Mouse (Mus musculus): Measurements from ENCODE around the gene Zfhx3. TPM values are rescaled to one million over a fixed set of nuclear protein-coding genes. Genes with fewer than 3 reads are reported as not detected.

Gene Zfhx3
- polyA plus RNA-seq, 1 experiment from 2014 or later: 17.8 TPM

DNA sequence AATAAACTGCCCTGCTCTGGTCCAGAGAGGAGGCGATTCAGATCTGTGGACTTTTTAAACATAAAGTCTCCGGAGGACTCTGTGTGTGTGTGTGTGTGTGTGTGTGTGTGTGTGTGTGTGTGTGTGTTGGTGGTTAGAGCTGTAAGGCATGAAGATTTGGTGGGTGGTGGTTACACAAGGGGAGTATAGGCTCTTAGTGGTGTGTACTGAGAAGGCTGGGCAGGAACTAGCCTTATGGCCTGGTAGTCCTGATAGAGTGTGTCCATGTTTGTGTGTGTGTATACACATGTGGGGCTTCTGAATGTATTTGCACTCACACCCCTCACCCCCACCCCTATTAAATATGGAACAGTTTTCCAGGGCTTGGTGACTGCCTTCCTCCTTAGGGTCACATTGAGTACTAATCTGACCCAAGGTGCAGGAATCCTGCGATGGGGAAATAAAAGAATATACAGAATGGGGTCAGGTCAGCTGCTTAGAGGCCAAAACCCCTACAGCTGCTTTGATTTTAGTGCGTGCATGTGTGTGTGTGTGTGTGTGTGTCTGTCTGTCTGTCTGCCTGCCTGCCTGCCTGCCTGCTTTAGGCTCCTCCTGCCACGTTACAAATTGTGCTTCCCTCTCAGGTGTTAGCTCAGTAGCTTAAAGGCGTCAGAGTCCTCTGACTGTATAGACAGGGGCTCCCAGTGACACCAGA is 764.6 kb downstream of the Zfhx3 start:
- H3K4me2 ChIP-seq (ENCODE audit: low read length): peak overlapping the region; percentile 65
- H3K27me3 ChIP-seq (replicated peaks; ENCODE audit: control insufficient read depth, insufficient read depth, low read length): peaks cover 3% of the 10 kb centered on the region; the same call in 1 of the 2 replicates
- 34% methylated on average over 6 of the region's 6 CpGs for WGBS
- H3K36me3 ChIP-seq (ENCODE audit: control insufficient read depth, insufficient read depth, low read length): no peaks in the 10 kb centered on the region
- ATAC-seq: no peak
- peaks cover 6% of the 10 kb centered on the region for H3K4me1 ChIP-seq (ENCODE audit: control insufficient read depth, insufficient read depth, low read depth, low read length)
- H3K4me3 ChIP-seq (ENCODE audit: low read length): peak overlapping the region; percentile 74
- no peaks in the 10 kb centered on the region for H3K9me3 ChIP-seq (ENCODE audit: control insufficient read depth, low read length)
- peak overlapping the region; percentile 64 for H3K27ac ChIP-seq (ENCODE audit: low read depth, low read length)
- H3K9ac ChIP-seq (ENCODE audit: low read depth, low read length): peak overlapping the region; percentile 29; the same call in 1 of the 2 replicates

DNA sequence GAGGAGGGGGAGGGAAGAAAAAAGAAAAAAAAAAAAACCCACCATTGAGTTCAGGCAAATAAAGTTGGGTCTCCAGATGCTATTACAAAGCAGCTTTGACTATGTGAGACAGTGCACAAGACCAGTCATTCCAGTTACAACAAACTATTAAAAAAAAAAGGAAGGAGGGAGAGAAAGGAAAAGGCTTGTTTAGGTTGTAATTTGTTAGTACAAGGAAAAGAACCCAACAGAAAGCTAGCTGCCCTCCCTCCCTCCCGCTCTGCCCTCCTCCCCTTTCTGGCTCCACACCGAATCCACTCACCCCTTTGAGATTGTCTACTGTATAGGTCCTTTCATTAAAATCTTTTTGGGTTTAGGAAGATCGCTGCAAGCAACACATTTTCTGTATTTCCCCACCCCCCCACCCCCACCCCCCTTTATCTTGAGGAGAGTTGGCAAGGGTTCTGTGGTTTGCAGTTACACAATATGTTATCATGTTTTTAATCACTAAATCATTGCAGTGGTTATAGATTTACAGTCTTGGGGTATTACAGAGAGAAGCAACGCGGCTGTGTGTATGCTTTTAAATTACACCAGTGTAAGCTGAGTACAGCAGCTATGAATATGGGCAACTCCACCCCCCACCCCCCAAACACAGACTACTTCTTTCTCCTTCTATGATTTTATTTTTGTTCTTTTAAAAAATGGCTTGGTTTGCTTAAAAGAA is 765.3 kb downstream of the Zfhx3 start:
- H3K4me3 ChIP-seq (ENCODE audit: low read length): no peak overlapping the region
- no peaks in the 10 kb centered on the region for H3K36me3 ChIP-seq (ENCODE audit: control insufficient read depth, insufficient read depth, low read length)
- no peak for ATAC-seq
- H3K27ac ChIP-seq (ENCODE audit: low read depth, low read length): peak overlapping the region; percentile 63
- no peaks in the 10 kb centered on the region for H3K9me3 ChIP-seq (ENCODE audit: control insufficient read depth, low read length)
- peak overlapping the region; percentile 65 for H3K4me2 ChIP-seq (ENCODE audit: low read length)
- WGBS: 25% methylated on average over 5 of the region's 5 CpGs
- H3K4me1 ChIP-seq (ENCODE audit: control insufficient read depth, insufficient read depth, low read depth, low read length): peaks cover 8% of the 10 kb centered on the region
- no peak overlapping the region for H3K9ac ChIP-seq (ENCODE audit: low read depth, low read length)
- peaks cover 3% of the 10 kb centered on the region; the same call in 1 of the 2 replicates for H3K27me3 ChIP-seq (replicated peaks; ENCODE audit: control insufficient read depth, insufficient read depth, low read length)

DNA sequence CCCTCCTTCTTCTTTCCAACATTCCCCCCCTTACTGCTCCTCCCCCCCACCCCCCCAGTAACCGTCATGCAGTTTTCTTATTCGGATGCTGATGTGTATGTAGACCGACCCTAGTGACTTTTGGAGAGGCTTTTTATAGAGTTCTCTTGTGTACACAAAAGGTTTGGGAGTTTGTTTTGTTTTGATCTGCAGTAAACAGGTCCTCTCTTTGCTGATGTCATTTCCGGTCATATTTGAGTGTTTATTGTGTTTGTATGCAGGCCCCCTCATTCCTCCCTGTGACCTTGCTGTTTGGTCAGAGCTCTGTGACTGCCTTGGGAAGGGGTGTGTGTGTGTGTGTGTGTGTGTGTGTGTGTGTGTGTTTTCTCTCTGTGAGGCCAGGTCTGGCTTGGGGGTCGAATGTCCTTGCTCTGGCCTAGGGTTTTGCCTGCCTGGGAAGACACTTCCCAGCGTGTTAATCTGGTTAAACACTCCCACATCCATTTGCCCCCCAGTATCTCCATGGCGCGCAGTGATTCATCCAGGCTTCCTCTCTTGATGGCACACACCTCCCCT is 766.5 kb downstream of the Zfhx3 start:
- H3K27me3 ChIP-seq (replicated peaks; ENCODE audit: control insufficient read depth, insufficient read depth, low read length): peaks cover 3% of the 10 kb centered on the region; the same call in 1 of the 2 replicates
- H3K36me3 ChIP-seq (ENCODE audit: control insufficient read depth, insufficient read depth, low read length): no peaks in the 10 kb centered on the region
- no peak overlapping the region; the same call in 1 of the 2 replicates for H3K4me3 ChIP-seq (ENCODE audit: low read length)
- no peaks in the 10 kb centered on the region for H3K9me3 ChIP-seq (ENCODE audit: control insufficient read depth, low read length)
- H3K4me2 ChIP-seq (ENCODE audit: low read length): peak overlapping the region; percentile 65
- WGBS: 25% methylated on average over 8 of the region's 8 CpGs
- H3K27ac ChIP-seq (ENCODE audit: low read depth, low read length): peak overlapping the region; percentile 59
- no peak for ATAC-seq
- peaks cover 6% of the 10 kb centered on the region for H3K4me1 ChIP-seq (ENCODE audit: control insufficient read depth, insufficient read depth, low read depth, low read length)
- H3K9ac ChIP-seq (ENCODE audit: low read depth, low read length): peak overlapping the region; percentile 43

DNA sequence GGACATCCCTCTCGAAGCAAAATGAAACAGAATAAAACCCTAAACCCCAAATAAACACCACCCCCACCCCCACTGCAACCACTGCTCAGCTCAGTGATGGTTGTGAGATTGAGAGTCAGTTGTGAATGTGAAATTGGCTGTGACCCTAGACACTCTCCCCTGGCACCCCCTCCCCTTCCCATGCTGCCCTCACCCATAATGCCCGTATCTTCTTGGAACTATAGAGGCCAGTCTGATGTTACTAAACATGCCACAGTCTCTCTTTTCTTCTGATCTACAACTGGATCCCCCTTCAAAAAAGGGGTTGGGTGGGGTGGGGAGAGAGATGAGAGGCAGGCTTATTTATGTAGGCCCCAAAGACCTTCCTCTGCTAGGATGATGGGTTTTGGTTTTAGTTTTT is 767.0 kb downstream of the Zfhx3 start:
- ATAC-seq: no peak
- H3K9ac ChIP-seq (ENCODE audit: low read depth, low read length): peak overlapping the region; percentile 43
- H3K9me3 ChIP-seq (ENCODE audit: control insufficient read depth, low read length): no peaks in the 10 kb centered on the region
- peaks cover 3% of the 10 kb centered on the region; the same call in 1 of the 2 replicates for H3K27me3 ChIP-seq (replicated peaks; ENCODE audit: control insufficient read depth, insufficient read depth, low read length)
- H3K27ac ChIP-seq (ENCODE audit: low read depth, low read length): peak overlapping the region; percentile 59
- H3K4me1 ChIP-seq (ENCODE audit: control insufficient read depth, insufficient read depth, low read depth, low read length): peaks cover 6% of the 10 kb centered on the region
- WGBS: 52% methylated on average over 2 of the region's 2 CpGs
- H3K4me2 ChIP-seq (ENCODE audit: low read length): peak overlapping the region; percentile 32
- no peak overlapping the region; the same call in 1 of the 2 replicates for H3K4me3 ChIP-seq (ENCODE audit: low read length)
- no peaks in the 10 kb centered on the region for H3K36me3 ChIP-seq (ENCODE audit: control insufficient read depth, insufficient read depth, low read length)

DNA sequence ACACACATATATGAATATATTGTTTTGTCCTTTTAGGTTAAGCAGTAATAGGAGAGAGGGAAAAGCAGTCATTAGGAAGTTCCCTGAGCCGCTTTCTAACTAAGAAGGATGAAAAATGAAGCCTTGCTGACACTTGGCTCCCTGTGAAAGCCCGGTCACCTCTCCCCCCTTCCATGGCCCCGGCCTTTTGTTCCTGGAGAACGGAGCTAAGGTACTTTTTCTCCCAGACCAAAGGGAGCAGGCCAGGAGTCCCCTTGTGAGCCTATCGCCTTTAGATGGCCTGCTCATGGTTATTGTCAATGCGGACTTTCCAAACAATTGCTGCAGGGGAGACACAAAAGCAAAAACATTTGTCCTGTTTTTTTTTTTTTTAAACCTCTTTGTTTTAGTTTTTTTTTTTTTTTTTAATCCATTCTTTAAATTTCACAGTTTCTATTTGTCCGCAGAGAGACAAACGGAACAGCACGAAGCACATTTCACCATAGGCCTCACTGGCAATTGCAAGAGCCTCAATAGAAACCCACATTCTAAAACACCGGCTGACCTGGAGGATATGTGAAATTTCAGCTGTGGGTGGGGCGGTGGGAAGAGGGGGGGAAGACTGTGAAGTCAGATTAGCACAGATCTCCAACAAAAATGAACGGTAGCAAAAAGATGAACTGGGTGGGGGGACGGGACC is 767.6 kb downstream of the Zfhx3 start:
- Histone ChIP-seq H3K9ac (ENCODE audit: low read depth, low read length) (no peak overlapping the region), H3K27ac (ENCODE audit: low read depth, low read length) (peak overlapping the region; percentile 42; the same call in 1 of the 2 replicates), H3K4me2 (ENCODE audit: low read length) (peak overlapping the region; percentile 16), H3K36me3 (ENCODE audit: control insufficient read depth, insufficient read depth, low read length) (no peaks in the 10 kb centered on the region), H3K4me3 (ENCODE audit: low read length) (no peak overlapping the region), H3K4me1 (ENCODE audit: control insufficient read depth, insufficient read depth, low read depth, low read length) (peaks cover 6% of the 10 kb centered on the region), H3K27me3 (replicated peaks; ENCODE audit: control insufficient read depth, insufficient read depth, low read length) (peaks cover 3% of the 10 kb centered on the region; the same call in 1 of the 2 replicates), H3K9me3 (ENCODE audit: control insufficient read depth, low read length) (no peaks in the 10 kb centered on the region)
- no peak for ATAC-seq
- 35% methylated on average over 13 of the region's 13 CpGs for WGBS

DNA sequence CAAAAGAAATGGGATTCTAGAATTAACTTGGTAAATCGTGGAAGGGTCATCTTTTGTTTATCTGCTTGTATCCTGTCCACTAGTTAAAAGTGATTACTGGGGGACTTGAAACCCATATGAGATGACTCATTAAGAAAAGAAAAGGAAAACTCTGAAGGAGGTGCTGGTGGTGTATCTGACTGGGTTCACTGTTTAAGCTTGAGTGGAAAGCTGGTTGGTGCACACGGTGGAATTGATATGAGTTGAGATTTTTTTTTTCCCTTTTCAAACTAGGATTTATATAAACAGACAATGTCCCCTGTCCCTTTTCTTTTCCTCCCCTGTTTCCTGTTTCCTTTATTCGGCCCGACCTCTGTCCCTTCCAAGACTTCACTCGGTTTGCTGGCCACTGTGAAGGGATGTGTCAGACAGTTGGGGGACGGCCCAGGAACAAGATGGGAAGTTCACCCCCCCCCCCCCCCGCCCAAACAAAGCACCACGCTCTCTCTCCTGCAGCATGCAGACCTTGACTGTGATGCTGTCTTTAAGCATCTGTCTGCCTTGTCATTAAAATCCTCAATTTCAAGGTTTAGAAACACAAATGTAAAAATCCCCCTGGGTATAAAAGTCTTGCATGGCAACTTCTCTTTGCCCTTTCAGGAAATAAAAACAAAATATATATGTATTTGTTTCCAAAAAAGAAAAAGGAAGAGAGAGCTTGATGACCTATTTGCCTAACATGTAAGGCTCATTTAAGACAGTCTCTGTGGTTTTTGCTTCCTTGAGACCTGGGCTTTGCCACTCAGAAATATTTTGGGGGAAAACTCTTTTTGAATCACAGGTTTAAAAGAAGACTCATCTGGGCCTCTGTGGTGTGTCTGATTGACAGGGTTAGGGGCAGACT is 768.4 kb downstream of the Zfhx3 start:
- Histone ChIP-seq H3K27ac (ENCODE audit: low read depth, low read length) (peak overlapping the region; percentile 77; the same call in 1 of the 2 replicates), H3K4me3 (ENCODE audit: low read length) (no peak overlapping the region), H3K4me1 (ENCODE audit: control insufficient read depth, insufficient read depth, low read depth, low read length) (peaks cover 9% of the 10 kb centered on the region), H3K4me2 (ENCODE audit: low read length) (peak overlapping the region; percentile 79), H3K9ac (ENCODE audit: low read depth, low read length) (0 out of 2 replicates have a peak overlapping the region, but pooled peaks have one; percentile 13), H3K36me3 (ENCODE audit: control insufficient read depth, insufficient read depth, low read length) (no peaks in the 10 kb centered on the region), H3K9me3 (ENCODE audit: control insufficient read depth, low read length) (no peaks in the 10 kb centered on the region), H3K27me3 (replicated peaks; ENCODE audit: control insufficient read depth, insufficient read depth, low read length) (peaks cover 3% of the 10 kb centered on the region; the same call in 1 of the 2 replicates)
- no peak for ATAC-seq
- 16% methylated on average over 8 of the region's 8 CpGs for WGBS

DNA sequence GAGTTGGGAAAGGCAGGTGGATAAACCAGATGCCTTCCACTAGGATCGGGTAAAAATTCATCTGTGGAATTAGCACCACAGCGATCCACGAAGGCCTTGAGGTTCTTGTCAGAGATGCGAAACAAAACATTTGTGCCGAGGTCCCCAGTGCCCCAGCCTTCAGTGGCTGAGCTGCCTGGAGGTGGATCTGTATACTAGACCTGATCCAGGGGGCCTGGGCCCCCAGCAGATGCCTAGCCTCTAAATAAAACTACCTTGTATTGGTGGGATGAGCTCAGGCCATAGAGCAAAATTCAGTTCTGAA is 769.0 kb downstream of the Zfhx3 start:
- 45% methylated on average over 5 of the region's 5 CpGs for whole genome bisulfite sequencing
- Histone ChIP-seq H3K27ac (ENCODE audit: low read depth, low read length) (peak overlapping the region; percentile 77; the same call in 1 of the 2 replicates), H3K36me3 (ENCODE audit: control insufficient read depth, insufficient read depth, low read length) (no peaks in the 10 kb centered on the region), H3K9me3 (ENCODE audit: control insufficient read depth, low read length) (no peaks in the 10 kb centered on the region), H3K9ac (ENCODE audit: low read depth, low read length) (peak overlapping the region; percentile 55; the same call in 1 of the 2 replicates), H3K4me2 (ENCODE audit: low read length) (peak overlapping the region; percentile 79), H3K4me3 (ENCODE audit: low read length) (no peak overlapping the region), H3K4me1 (ENCODE audit: control insufficient read depth, insufficient read depth, low read depth, low read length) (peaks cover 11% of the 10 kb centered on the region), H3K27me3 (replicated peaks; ENCODE audit: control insufficient read depth, insufficient read depth, low read length) (peaks cover 8% of the 10 kb centered on the region)
- no peak for ATAC-seq

DNA sequence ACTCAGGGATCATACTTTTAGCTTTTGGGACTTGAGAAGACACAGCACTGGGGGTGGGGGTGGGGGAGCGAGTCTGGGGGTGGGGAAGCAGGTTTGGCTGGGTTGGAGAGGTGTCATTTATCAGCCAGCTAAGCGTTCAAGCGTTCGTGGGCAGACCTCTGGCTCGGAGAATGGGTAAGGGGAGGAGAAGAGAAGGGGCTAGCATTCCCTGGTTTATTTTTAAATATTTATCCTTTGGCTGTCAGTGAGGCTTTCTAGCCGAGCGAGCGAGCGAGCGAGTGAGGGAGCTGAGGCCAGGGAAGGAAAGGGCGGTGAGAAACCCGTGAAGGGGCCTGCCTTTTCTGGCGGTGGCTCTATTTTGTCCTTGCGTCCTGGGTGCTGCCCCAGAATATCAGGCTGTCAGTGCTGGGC is 769.6 kb downstream of the Zfhx3 start:
- Histone ChIP-seq H3K4me1 (ENCODE audit: control insufficient read depth, insufficient read depth, low read depth, low read length) (peaks cover 11% of the 10 kb centered on the region), H3K9ac (ENCODE audit: low read depth, low read length) (peak overlapping the region; percentile 55), H3K9me3 (ENCODE audit: control insufficient read depth, low read length) (no peaks in the 10 kb centered on the region), H3K4me3 (ENCODE audit: low read length) (no peak overlapping the region; the same call in 1 of the 2 replicates), H3K4me2 (ENCODE audit: low read length) (peak overlapping the region; percentile 79), H3K27ac (ENCODE audit: low read depth, low read length) (peak overlapping the region; percentile 77), H3K27me3 (replicated peaks; ENCODE audit: control insufficient read depth, insufficient read depth, low read length) (peaks cover 8% of the 10 kb centered on the region), H3K36me3 (ENCODE audit: control insufficient read depth, insufficient read depth, low read length) (no peaks in the 10 kb centered on the region)
- ATAC-seq: no peak
- WGBS: 35% methylated on average over 14 of the region's 14 CpGs

Measured in hindbrain, embryonic 16.5 days (tissue).